Mouse (Mus musculus): ENCODE data around the gene Rad51d. TPM values are rescaled to one million over a fixed set of nuclear protein-coding genes. Genes with fewer than 3 reads are reported as not detected.
"Not testable (repeated sequence)": the region's sequence is repeated elsewhere in the genome, so short reads cannot be mapped to it uniquely, and the experiment has no call there.

Rad51d gene
- polyA plus RNA-seq, 1 experiment from 2014 or later, result 12.3 TPM

GRCm38 (mm10) chr11:82850259-82850658 lies 40.2 kb downstream of the Rad51d start:
- no peak for ATAC-seq (ENCODE audit: low FRiP score)
- 49% methylated on average over 5 of the region's 5 CpGs for WGBS
- no peaks in the 10 kb centered on the region for H3K27me3 ChIP-seq
- H3K4me1 ChIP-seq (replicated peaks), result peaks cover 33% of the 10 kb centered on the region
- H3K36me3 ChIP-seq, result no peaks in the 10 kb centered on the region
- H3K9me3 ChIP-seq, result no peaks in the 10 kb centered on the region
- no peak overlapping the region for H3K4me3 ChIP-seq
- 0 out of 2 replicates have a peak overlapping the region, but pooled peaks have one; percentile 2 for H3K9ac ChIP-seq
- peak overlapping the region; percentile 64 for H3K27ac ChIP-seq
- H3K4me2 ChIP-seq, result no peak overlapping the region

DNA sequence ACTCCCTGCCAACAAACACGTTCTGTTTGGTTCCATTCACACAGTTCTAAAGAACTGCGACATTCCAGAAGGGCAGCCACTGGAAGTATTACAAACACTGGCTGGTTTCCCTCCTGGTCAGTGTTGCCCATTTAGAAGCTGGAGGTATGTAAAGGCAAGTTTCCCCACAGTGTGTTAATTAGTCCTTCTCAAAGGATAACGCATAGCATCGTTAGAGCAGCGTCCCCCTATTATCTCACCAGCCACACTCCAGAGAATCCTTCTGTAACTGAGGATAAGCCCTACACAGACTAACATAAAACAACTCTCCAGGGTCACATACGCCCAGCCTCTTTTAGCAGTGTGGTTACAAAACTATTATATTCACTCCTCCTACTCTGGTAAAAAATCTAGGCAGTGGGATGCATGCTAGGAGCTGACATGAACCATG lies 42.8 kb downstream of the Rad51d start:
- no peaks in the 10 kb centered on the region for H3K9me3 ChIP-seq
- no peaks in the 10 kb centered on the region for H3K27me3 ChIP-seq
- no peak overlapping the region for H3K4me2 ChIP-seq
- H3K36me3 ChIP-seq, result no peaks in the 10 kb centered on the region
- H3K27ac ChIP-seq, result no peak overlapping the region
- no peak overlapping the region for H3K9ac ChIP-seq
- H3K4me1 ChIP-seq (replicated peaks), result peaks cover 38% of the 10 kb centered on the region
- no peak for ATAC-seq (ENCODE audit: low FRiP score)
- 34% methylated on average over 6 of the region's 6 CpGs for WGBS
- no peak overlapping the region for H3K4me3 ChIP-seq

- peaks cover 38% of the 10 kb centered on the region for H3K4me1 ChIP-seq (replicated peaks)
- H3K9me3 ChIP-seq, result no peaks in the 10 kb centered on the region
- no peaks in the 10 kb centered on the region for H3K36me3 ChIP-seq
- ATAC-seq (ENCODE audit: low FRiP score), result no peak
- H3K27ac ChIP-seq, result no peak overlapping the region
- no peaks in the 10 kb centered on the region for H3K27me3 ChIP-seq
- no peak overlapping the region for H3K4me3 ChIP-seq
- 68% methylated on average over 3 of the region's 3 CpGs for WGBS
- no peak overlapping the region for H3K9ac ChIP-seq
- H3K4me2 ChIP-seq, result no peak overlapping the region
These were observed 43.5 kb downstream of the Rad51d start for GRCm38 (mm10) chr11:82846938-82847337.

DNA sequence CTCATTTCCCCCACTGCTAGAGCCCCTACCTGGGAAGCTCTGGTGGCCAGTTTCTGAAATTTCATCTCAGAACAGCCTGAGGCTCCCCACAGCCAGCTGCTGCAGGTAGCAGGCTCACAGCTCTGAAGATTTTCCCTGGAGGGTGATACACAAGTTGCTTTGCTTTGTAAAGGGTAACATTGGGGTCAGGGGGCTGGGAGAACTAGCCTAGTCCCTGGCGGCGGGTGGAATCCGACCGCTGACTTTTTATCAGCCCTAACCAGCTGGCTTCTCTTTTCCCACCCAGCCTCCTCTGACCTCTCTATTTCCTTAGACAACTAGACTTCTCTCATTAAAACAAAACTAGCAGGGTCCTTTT lies 44.4 kb downstream of the Rad51d start:
- Histone ChIP-seq H3K9me3 (no peaks in the 10 kb centered on the region), H3K4me1 (replicated peaks) (peaks cover 30% of the 10 kb centered on the region), H3K4me3 (peak overlapping the region; percentile 7; the same call in 1 of the 2 replicates), H3K27ac (peak overlapping the region; percentile 10; the same call in 1 of the 2 replicates), H3K4me2 (peak overlapping the region; percentile 37), H3K27me3 (no peaks in the 10 kb centered on the region), H3K36me3 (no peaks in the 10 kb centered on the region), H3K9ac (peak overlapping the region; percentile 65)
- ATAC-seq (ENCODE audit: low FRiP score), result no peak
- 18% methylated on average over 4 of the region's 4 CpGs for WGBS

DNA sequence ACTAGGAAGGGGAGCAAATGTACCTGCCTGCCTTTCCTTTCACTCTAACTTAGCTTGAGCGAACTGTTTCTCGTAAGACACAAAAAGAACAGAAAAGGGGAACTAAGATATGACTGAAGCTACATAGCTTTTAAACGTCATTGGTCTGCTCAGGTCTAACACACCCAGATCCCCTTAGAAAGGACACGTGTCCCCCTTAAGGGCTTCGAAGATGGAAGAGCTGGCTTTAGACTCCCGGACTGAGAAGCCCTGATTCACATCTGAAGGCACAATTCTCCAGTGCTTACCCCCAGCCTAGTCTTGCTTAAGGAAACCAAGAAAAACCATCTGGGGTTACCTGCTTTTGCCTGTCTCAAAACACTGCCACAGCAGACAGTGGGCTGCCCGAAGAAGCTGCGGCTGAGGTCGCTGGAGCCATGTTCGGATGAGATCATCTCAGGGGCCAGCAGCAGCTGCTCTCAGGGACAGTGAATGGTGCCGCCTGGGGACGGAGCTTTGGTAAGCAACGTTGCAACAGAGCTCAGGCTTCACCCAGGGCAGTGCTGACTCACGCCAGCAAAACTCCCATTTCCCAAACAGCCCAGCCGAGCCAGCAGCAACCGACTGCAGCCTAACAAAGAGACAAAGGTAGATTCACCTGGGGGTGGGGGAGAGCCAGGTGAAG lies 44.9 kb downstream of the Rad51d start:
- Histone ChIP-seq H3K27me3 (no peaks in the 10 kb centered on the region), H3K27ac (peak overlapping the region; percentile 10), H3K4me3 (peak overlapping the region; percentile 7; the same call in 1 of the 2 replicates), H3K9ac (peak overlapping the region; percentile 65), H3K9me3 (no peaks in the 10 kb centered on the region), H3K4me1 (replicated peaks) (peaks cover 26% of the 10 kb centered on the region), H3K36me3 (no peaks in the 10 kb centered on the region), H3K4me2 (peak overlapping the region; percentile 37)
- 0 out of 2 replicates have a peak, but pooled peaks have one; percentile 49 for ATAC-seq (ENCODE audit: low FRiP score)
- WGBS, result 28% methylated on average over 16 of the region's 16 CpGs

- Histone ChIP-seq H3K4me1 (replicated peaks) (peaks cover 20% of the 10 kb centered on the region), H3K27ac (peak overlapping the region; percentile 10; the same call in 1 of the 2 replicates), H3K4me2 (no peak overlapping the region), H3K27me3 (no peaks in the 10 kb centered on the region), H3K4me3 (no peak overlapping the region), H3K9ac (peak overlapping the region; percentile 65; the same call in 1 of the 2 replicates), H3K9me3 (no peaks in the 10 kb centered on the region), H3K36me3 (no peaks in the 10 kb centered on the region)
- no peak for ATAC-seq (ENCODE audit: low FRiP score)
- 72% methylated on average over 11 of the region's 11 CpGs for WGBS
These were observed 45.5 kb downstream of the Rad51d start for GRCm38 (mm10) chr11:82844771-82845414.

- Histone ChIP-seq H3K9me3 (no peaks in the 10 kb centered on the region), H3K4me3 (no peak overlapping the region), H3K9ac (no peak overlapping the region), H3K4me2 (no peak overlapping the region), H3K36me3 (no peaks in the 10 kb centered on the region), H3K27me3 (no peaks in the 10 kb centered on the region), H3K4me1 (replicated peaks) (peaks cover 24% of the 10 kb centered on the region), H3K27ac (no peak overlapping the region)
- WGBS, result 32% methylated on average over 5 of the region's 5 CpGs
- no peak for ATAC-seq (ENCODE audit: low FRiP score)
These were observed 51.9 kb downstream of the Rad51d start for GRCm38 (mm10) chr11:82838511-82838910.

GRCm38 (mm10) chr11:82837848-82838247 lies 52.6 kb downstream of the Rad51d start:
- H3K9me3 ChIP-seq, result no peaks in the 10 kb centered on the region
- no peak overlapping the region for H3K4me2 ChIP-seq
- H3K27ac ChIP-seq, result no peak overlapping the region

GRCm38 (mm10) chr11:82837192-82837591 lies 53.2 kb downstream of the Rad51d start:
- no peak overlapping the region for H3K27ac ChIP-seq
- 44% methylated on average over 7 of the region's 7 CpGs for WGBS

More at GRCm38 (mm10) chr11:82837848-82838247, 52.6 kb downstream of the Rad51d start:
- Histone ChIP-seq H3K36me3 (no peaks in the 10 kb centered on the region), H3K9ac (no peak overlapping the region; the same call in 1 of the 2 replicates), H3K4me3 (no peak overlapping the region), H3K27me3 (no peaks in the 10 kb centered on the region), H3K4me1 (replicated peaks) (peaks cover 24% of the 10 kb centered on the region)
- 19% methylated on average over 7 of the region's 7 CpGs for WGBS
- ATAC-seq (ENCODE audit: low FRiP score), result no peak

DNA sequence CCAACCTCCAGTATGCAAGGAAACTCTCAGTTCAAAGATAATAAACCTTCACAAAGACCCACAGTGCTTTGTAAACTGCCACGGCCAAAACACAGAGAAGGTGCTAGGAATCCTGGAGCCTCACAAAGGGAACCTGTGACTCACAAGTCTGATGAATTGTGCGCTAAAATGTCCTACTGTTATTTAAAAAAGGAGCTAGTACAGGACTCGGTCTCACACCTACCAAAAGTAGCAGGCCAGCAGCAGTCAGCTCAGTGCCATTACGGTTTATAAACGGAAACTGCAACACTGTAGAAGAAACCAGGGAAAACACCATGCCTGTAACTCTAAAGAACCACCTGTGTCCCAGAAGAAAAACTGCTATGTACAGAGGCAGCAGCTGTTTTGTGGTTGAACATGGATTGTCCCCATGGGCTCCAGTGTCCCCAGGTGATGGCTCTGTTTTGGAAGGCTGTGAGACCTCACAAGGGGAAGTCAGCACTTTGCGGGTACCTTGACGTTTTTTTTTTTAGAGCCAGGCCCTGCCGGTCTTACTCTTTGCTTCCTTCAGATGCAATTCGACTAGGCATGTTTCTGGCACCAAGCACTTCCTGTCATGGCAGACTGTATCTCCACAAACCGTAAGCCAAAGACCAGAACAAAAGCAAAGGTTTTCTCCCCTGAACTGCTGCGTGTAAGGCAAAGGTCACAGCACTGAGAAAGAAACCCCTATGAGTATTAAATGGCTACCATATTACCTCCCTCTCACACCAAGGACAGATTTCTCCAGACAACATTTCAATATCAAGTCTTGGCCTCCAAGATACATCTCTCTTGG lies 54.6 kb downstream of the Rad51d start:
- Histone ChIP-seq H3K4me3 (no peak overlapping the region), H3K9ac (no peak overlapping the region), H3K27ac (peak overlapping the region; percentile 44; the same call in 1 of the 2 replicates), H3K36me3 (no peaks in the 10 kb centered on the region), H3K4me1 (replicated peaks) (peaks cover 35% of the 10 kb centered on the region), H3K9me3 (no peaks in the 10 kb centered on the region), H3K27me3 (no peaks in the 10 kb centered on the region), H3K4me2 (no peak overlapping the region)
- 74% methylated on average over 11 of the region's 11 CpGs for WGBS
- no peak for ATAC-seq (ENCODE audit: low FRiP score)

More at GRCm38 (mm10) chr11:82837192-82837591, 53.2 kb downstream of the Rad51d start:
- Histone ChIP-seq H3K27me3 (no peaks in the 10 kb centered on the region), H3K36me3 (no peaks in the 10 kb centered on the region), H3K9ac (no peak overlapping the region), H3K4me1 (replicated peaks) (peaks cover 24% of the 10 kb centered on the region), H3K4me2 (no peak overlapping the region), H3K9me3 (no peaks in the 10 kb centered on the region), H3K4me3 (no peak overlapping the region)
- ATAC-seq (ENCODE audit: low FRiP score), result no peak

- peaks cover 37% of the 10 kb centered on the region for H3K4me1 ChIP-seq (replicated peaks)
- WGBS, result 90% methylated on average over 7 of the region's 7 CpGs
These were observed 56.1 kb downstream of the Rad51d start for GRCm38 (mm10) chr11:82834359-82834758.

GRCm38 (mm10) chr11:82833929-82834328 lies 56.5 kb downstream of the Rad51d start:
- H3K27ac ChIP-seq, result no peak overlapping the region
- H3K4me3 ChIP-seq, result no peak overlapping the region
- no peak overlapping the region for H3K4me2 ChIP-seq
- H3K36me3 ChIP-seq, result no peaks in the 10 kb centered on the region
- no peaks in the 10 kb centered on the region for H3K27me3 ChIP-seq
- H3K9me3 ChIP-seq, result no peaks in the 10 kb centered on the region
- WGBS, result 77% methylated on average over 8 of the region's 8 CpGs
- H3K4me1 ChIP-seq (replicated peaks), result peaks cover 37% of the 10 kb centered on the region
- ATAC-seq (ENCODE audit: low FRiP score), result no peak
- no peak overlapping the region for H3K9ac ChIP-seq

More at GRCm38 (mm10) chr11:82834359-82834758, 56.1 kb downstream of the Rad51d start:
- not testable (repeated sequence) for H3K27me3 ChIP-seq; H3K36me3 ChIP-seq; H3K4me2 ChIP-seq; H3K4me3 ChIP-seq; H3K9me3 ChIP-seq; H3K27ac ChIP-seq; ATAC-seq (ENCODE audit: low FRiP score); H3K9ac ChIP-seq

Measured in hindbrain, embryonic 13.5 days (tissue).